ENCODE assay signal across 11 mouse cellular contexts in genomic region chr4:27425902-27426301, GRCm38 (mm10).
DNase-seq lines count a peak whose midpoint lies in the region; ATAC-seq and TF ChIP-seq lines count a peak whose summit lies in the region.
"Had no signal": no experiment of that assay in that cellular context is flagged by ENCODE, and none has a peak within 500 bp of the region (broad histone marks: within the 10 kb centered on the region; RNA-seq: fewer than 3 reads in every experiment).

No protein-coding gene starts in this region.

- H3K4me2 ChIP-seq in forebrain, postnatal 0 days (ENCODE audit: low read depth) = 0 out of 2 replicates have a peak overlapping the region, but pooled peaks have one; percentile 10
- H3K4me2 ChIP-seq: embryonic facial prominence, embryonic 12.5 days; limb, embryonic 12.5 days had no signal

- no peak overlapping the region for H3K27ac ChIP-seq in forebrain, postnatal 0 days (ENCODE audit: low read depth, low read length)
- H3K27ac ChIP-seq in limb, embryonic 10.5 days = no peak overlapping the region
- H3K27ac ChIP-seq: embryonic facial prominence, embryonic 12.5 days; limb, embryonic 12.5 days had no signal

- WGBS in forebrain, postnatal 0 days = 36% methylated on average over 7 of the region's 7 CpGs
- WGBS in limb, embryonic 10.5 days = 91% methylated on average over 7 of the region's 7 CpGs

- H3K9ac ChIP-seq in forebrain, postnatal 0 days = no peak overlapping the region
- H3K9ac ChIP-seq: embryonic facial prominence, embryonic 12.5 days; limb, embryonic 12.5 days had no signal

- DNase-seq in right cerebral cortex, adult 18-20 months = peak; percentile 16
- DNase-seq in right cerebral cortex, postnatal 36 days (ENCODE audit: low spot score in 2 of 2) = no peak
- DNase-seq in forebrain, postnatal 0 days = peak; percentile 85
- peak; percentile 19 to 61 for DNase-seq in layer of hippocampus, postnatal 25 days (ENCODE audit: extremely low spot score in 1 of 2, low spot score in 1 of 2)
- peak; percentile 40 for DNase-seq in telencephalon, adult 2 months (ENCODE audit: low read depth, low spot score)
- DNase-seq in limb, embryonic 10.5 days (ENCODE audit: low spot score) = no peak
- DNase-seq in lung, postnatal 10 days = no peak
- DNase-seq in adrenal gland, adult 2 months = no peak
- DNase-seq: lung, postnatal 4 days had no signal

- no peaks in the 10 kb centered on the region for H3K36me3 ChIP-seq in forebrain, postnatal 0 days (ENCODE audit: insufficient read depth)
- no peaks in the 10 kb centered on the region for H3K36me3 ChIP-seq in limb, embryonic 10.5 days
- H3K36me3 ChIP-seq: embryonic facial prominence, embryonic 12.5 days; limb, embryonic 12.5 days had no signal

- ATAC-seq in forebrain, postnatal 0 days = peak; percentile 88

- no peak for TF ChIP-seq CTCF in forebrain, postnatal 0 days (IDR thresholded peaks at IDR 0.05; ENCODE audit: low read depth)

- H3K4me1 ChIP-seq in forebrain, postnatal 0 days (ENCODE audit: insufficient read depth) = peaks cover 5% of the 10 kb centered on the region; the same call in 1 of the 2 replicates
- no peaks in the 10 kb centered on the region for H3K4me1 ChIP-seq in limb, embryonic 10.5 days
- H3K4me1 ChIP-seq: embryonic facial prominence, embryonic 12.5 days; limb, embryonic 12.5 days had no signal

- no peaks in the 10 kb centered on the region for H3K27me3 ChIP-seq in forebrain, postnatal 0 days (ENCODE audit: insufficient read depth, low read length)
- no peaks in the 10 kb centered on the region for H3K27me3 ChIP-seq in limb, embryonic 10.5 days (ENCODE audit: low read depth, poor library complexity, severe bottlenecking)
- H3K27me3 ChIP-seq: embryonic facial prominence, embryonic 12.5 days; limb, embryonic 12.5 days had no signal

- no peaks in the 10 kb centered on the region for H3K9me3 ChIP-seq in forebrain, postnatal 0 days (ENCODE audit: low read length)
- no peaks in the 10 kb centered on the region for H3K9me3 ChIP-seq in limb, embryonic 10.5 days (replicated peaks)
- H3K9me3 ChIP-seq: embryonic facial prominence, embryonic 12.5 days; limb, embryonic 12.5 days had no signal

- no peak overlapping the region for H3K4me3 ChIP-seq in forebrain, postnatal 0 days (ENCODE audit: low read depth, low read length)
- no peak overlapping the region for H3K4me3 ChIP-seq in limb, embryonic 10.5 days
- H3K4me3 ChIP-seq: embryonic facial prominence, embryonic 12.5 days; limb, embryonic 12.5 days had no signal

Comparison
In these comparisons a context has a peak if more than half of its experiments do, and no peak if none do; other contexts are left out.
1. DNase-seq: peak in right cerebral cortex, adult 18-20 months (single experiment), forebrain, postnatal 0 days (single experiment), layer of hippocampus, postnatal 25 days (2 of 2) and telencephalon, adult 2 months (single experiment); none in right cerebral cortex, postnatal 36 days (0 of 2), limb, embryonic 10.5 days (single experiment), lung, postnatal 10 days (single experiment) and adrenal gland, adult 2 months (single experiment).